Mouse (Mus musculus) left cerebral cortex, adult 11 months (tissue): ENCODE data around the gene Kat2b.
"Not testable (repeated sequence)": the region's sequence is repeated elsewhere in the genome, so short reads cannot be mapped to it uniquely, and the experiment has no call there.

Experiments used
- DNase-seq: peaks from one replicate; pipeline ENCODE4 v3.0.0; 2022; ENCODE audit warnings: low spot score

Gene Kat2b

DNA sequence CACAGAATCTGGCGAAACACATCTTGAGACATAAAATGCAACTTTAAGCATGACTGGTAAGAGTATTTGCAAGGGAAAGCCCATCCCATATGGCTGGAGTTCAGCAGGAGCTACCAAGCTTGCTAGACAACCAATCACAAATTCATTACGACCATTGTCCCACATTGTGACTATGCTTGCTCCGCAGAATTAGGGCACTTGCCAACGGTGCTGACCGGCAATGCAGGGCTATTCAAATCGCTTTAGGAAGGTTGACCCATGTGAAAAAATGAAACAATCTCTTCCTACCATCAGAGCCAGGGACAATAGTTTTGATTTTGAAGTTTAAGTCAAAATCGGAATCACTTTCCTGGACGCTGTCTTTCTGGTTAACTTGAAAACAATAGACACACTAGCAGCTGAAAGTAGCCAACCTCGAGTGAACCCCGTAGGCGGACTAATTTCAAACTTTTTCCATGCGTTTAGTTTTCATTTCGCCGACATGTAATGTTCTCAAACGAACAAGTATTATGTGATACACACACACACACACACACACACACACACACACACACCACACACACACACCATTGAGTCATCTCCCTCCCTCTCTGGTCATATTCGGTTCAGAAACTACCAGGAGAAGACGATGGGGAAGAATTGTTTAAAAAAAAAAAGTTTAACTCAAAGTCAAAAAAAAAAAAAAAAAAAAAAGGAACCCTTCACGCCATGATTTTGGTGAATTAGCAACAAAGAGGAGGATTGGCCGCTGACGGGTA lies at the start of gene Kat2b:
Gene Kat2b, plus strand, starts transcription at position 701 of the 758 bp plus-strand sequence.
- no peak for DNase-seq

- no peak for DNase-seq
Measured at GRCm38 (mm10) chr17:53519364-53519763, 47.3 kb upstream of the Kat2b start.

GRCm38 (mm10) chr17:53520509-53520908 lies 46.2 kb upstream of the Kat2b start:
- DNase-seq: no peak

DNA sequence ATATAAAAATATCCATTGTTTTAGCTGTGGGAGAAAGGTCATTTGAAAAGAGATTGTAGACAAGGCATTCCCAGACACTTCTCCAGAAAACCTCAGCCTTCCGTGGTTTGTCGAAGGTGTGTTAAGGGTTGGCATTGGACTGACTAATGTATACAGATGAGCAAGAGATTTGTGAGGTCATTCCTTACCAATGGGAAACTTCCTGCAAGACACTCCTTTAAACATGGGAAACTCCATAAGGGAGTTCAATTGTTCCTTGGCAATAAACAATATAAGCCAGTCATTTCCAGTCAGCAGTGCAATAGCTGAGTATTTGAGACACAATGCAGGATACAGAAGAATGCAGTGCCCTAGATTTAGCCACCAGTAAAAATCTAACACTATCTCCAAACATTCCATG lies 38.6 kb upstream of the Kat2b start:
- no peak for DNase-seq

DNA sequence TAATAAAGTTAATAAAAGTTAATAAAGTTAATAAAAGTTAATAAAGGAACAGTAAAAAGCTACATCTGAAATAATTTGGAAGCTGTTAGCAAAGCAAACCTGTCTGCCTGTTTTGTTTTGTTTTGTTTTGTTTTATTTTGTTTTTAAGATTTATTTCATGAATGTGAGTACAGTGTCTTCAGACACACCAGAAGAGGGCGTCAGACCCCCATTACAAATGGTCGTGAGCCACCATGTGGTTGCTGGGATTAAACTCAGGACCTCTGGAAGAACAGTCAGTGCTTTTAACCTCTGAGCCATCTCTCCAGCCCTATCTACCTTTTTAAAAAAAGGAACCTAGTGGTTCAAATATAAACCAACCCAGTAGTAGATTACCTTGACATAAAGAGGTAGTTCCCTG lies 35.5 kb upstream of the Kat2b start:
- no peak for DNase-seq

DNA sequence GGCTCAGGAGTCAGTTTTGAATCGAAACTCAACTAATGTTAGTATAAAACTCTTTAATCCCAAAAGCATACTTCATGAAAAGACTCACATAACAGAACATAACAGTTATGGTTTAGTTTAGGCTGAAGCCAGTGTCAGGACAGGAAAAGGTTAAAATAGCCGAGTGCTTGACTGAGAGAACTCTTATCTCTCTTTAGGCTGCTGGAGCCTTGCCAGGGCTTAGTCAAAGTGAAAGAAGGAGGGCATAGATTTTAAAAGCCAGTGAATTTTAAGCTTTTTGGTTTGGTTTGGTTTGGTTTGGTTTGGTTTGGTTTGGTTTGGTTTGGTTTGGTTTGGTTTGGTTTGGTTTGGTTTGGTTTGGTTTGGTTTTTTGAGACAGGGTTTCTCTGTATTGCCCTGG lies 34.2 kb upstream of the Kat2b start:
- no peak for DNase-seq

- not testable (repeated sequence) for DNase-seq
Measured at GRCm38 (mm10) chr17:53539351-53539750, 27.3 kb upstream of the Kat2b start, which contains the start of gene Pp2d1. Gene Pp2d1 (minus strand): TSS chr17:53539451.

- no peak for DNase-seq
Measured at GRCm38 (mm10) chr17:53542536-53542935, 24.1 kb upstream of the Kat2b start.

- peak; percentile 62 for DNase-seq
Measured at GRCm38 (mm10) chr17:53543591-53544324, 22.9 kb upstream of the Kat2b start.

DNA sequence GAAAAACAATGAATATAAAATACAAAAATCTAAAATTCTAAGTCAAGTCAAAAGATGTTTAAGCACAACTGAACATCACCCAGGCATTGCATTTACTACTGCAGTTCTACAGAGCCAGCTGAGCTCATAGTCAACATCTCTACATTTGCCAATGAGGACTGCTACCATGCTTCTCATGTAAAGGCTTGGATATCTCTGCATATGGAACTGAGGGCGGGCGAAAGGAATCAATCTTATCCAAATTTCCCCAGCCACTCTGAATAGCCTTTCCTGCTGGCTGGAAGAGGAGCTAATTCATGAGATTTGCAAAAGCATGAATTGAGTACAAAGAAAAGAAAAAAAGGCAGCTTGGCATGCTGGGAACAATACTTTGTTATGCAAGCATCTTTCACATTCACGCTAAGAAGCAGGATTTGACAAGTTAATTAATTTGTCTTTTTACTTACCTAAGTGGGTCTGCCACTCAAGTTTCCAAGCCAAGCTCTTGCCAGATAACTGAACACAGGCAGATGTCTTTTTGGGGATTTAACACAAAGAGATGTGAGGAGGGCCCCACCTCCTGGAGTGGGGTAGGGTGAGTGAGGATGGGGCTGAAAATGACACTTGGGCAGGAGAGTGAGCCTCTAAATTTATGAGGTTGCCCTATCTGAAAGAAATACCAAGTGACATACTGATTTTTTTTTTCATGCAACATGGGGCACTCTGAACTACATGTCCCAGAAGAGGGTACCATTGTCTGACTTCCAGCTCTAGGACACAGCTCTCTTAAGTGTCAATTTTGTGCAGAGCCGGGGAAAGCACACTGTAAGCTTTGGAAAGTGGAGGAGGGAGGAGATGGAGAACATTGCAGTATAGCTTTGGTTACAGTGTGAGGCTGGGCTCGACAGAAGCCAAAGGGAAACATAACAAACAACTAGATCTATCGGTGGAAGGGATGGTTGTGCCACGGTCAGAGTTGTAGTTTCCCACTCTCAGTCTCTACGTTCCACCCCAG lies 15.1 kb upstream of the Kat2b start:
- no peak for DNase-seq

DNA sequence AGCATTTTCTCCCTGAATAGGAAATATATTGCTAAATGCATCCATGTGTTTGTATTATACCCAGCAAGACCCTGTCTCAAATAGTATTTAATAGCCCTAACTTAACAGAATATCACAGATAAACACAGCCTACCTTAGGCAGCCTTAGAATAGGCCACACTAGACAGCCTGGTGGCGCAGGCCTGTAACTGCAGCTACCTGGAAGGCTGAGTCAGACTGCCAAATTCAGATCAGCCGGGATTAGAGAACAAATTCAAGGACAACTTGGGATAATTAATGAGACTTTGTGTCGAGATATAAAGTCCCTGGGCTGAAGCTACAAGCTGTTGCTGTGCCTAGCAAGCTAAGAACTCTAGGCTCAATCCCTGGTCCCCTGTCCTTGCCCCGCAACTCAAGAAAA lies 12.6 kb upstream of the Kat2b start:
- no peak for DNase-seq

GRCm38 (mm10) chr17:53554813-53555212 lies 11.8 kb upstream of the Kat2b start:
- no peak for DNase-seq

DNA sequence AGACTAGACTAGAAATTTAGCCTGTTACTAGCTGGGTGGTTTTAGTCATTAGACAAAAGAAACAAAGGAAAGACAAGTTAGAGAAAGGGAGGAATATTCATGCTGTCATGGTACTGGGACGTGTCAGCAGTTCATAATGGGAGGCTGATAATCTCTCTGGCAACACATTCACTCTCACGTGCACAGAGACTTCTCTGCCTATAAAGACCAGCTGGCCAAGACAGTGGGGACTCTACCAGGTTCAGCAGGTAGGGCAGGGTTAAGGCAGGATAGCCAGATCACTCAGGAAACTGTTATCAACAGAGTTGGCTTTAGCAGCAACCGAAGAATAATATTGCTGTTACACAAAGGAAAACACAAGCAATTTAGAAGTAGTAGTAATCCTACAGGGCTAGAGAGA lies 9.2 kb upstream of the Kat2b start:
- no peak for DNase-seq

- no peak for DNase-seq
Measured at GRCm38 (mm10) chr17:53559646-53560045, 7.0 kb upstream of the Kat2b start.

DNA sequence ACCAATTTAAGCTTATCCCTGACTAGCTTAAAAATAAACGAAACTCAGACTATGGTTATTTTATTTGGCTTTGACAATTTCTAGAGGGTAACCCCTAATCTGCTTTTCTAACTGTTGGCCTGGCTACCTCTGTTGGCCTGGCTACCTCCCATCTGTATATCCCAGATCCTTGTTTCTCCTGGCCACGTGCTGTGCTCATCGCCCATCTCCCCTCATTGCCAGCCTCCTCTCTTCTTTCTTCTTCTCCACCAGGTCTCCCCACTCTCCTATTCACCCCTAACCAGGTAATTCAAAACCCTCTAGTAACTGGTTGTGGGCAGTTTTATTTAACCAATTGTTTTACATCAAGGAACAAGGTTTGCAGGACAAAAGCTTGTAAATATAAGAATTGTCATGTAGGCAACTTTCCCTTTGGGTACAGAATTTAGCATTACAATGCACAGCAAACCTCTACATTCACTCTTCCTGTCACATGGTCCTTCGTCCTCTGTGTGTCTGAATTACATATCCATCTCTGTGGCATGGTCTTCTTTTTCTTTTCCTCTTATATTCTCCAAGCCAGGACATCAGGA lies 5.1 kb upstream of the Kat2b start:
- no peak for DNase-seq

GRCm38 (mm10) chr17:53564837-53565236 lies 1.8 kb upstream of the Kat2b start:
- DNase-seq: no peak

DNA sequence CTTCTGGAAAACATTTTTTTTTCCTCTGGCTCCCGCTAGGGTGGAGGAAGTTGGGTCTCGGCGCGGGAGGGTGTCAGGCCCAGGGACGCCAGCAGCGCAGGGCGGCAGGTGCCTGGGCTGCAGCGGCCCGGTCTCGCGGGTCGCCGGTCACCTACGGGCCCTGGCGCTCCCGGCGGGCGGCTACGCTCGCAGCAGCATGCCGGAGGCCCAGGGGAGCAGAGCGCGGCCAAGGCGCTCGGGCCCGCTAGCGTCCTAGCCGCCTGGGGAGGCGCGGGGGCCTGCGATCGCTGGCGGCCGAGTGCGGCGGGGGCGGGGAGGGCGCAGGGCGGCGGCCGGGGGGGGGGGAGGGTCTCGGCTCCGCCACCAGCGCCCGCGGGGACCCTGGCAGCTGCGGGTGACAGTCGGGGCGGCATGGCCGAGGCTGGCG lies 271 bp downstream of the Kat2b start:
- no peak for DNase-seq

GRCm38 (mm10) chr17:53567346-53568101 lies 863 bp downstream of the Kat2b start:
- no peak for DNase-seq

DNA sequence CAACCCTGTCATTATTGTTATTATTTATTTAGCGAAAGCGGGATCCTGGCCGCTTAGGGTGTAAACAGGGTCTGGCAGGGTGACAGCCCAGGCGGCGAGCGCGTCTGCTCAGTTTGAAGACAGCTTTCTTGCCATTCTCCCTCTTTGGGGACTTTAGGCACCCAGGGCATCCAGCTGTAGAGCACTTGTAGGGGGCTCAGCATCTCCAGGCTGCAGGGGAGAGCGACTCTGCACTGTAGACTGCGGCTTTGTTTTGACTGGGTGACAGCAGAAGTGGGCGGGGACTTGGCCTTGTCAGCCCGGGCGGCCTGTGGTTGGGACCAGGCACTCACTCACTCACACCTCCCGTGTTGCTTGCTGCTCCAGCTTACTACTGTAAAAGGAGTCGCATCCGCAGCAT lies 1.5 kb downstream of the Kat2b start:
- no peak for DNase-seq

- no peak for DNase-seq
Measured at GRCm38 (mm10) chr17:53568734-53569386, 2.2 kb downstream of the Kat2b start.

DNA sequence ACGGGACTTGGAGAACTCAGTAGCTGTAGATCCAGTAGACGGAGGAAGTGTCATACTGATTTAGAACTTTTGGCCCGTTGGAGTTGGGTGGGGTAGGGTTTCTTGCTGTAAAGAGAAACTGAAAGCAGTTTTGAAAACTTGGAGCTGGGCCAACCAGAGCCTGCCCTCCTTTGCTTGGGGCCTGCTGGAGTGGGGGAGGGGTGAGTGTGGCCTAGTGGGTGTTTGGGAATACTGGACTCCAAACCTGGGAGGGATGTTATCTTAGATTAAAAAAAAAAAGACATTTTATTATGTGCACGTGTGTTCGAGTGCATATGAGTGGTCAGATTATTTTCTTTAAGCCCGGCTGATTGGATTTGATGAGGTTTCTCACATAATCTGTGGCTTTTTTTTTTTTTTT lies 3.2 kb downstream of the Kat2b start:
- DNase-seq: peak; percentile 22
